Comparison of ENCODE assay signal across 11 mouse cellular contexts in genomic region chr16:35489066-35489718, GRCm38 (mm10). TPM values are rescaled to one million over a fixed set of nuclear protein-coding genes. Genes with fewer than 3 reads are reported as not detected.
DNase-seq lines count a peak whose midpoint lies in the region; ATAC-seq lines count a peak whose summit lies in the region.
"Had no signal": no experiment of that assay in that cellular context is flagged by ENCODE, and none has a peak within 500 bp of the region (broad histone marks: within the 10 kb centered on the region; RNA-seq: fewer than 3 reads in every experiment).

No protein-coding gene starts in this region.

- intact Hi-C loops in heart, postnatal 10 days (cut with DNase I): no loop called here

- H3K9ac ChIP-seq in heart, embryonic 12.5 days: no peak overlapping the region
- H3K9ac ChIP-seq in kidney, embryonic 16.5 days (replicated peaks; ENCODE audit: low read length): peak overlapping the region; percentile 80; the same call in 1 of the 2 replicates
- no peak overlapping the region for H3K9ac ChIP-seq in midbrain, embryonic 15.5 days

- 55% methylated on average over 10 of the region's 10 CpGs for WGBS in heart, embryonic 12.5 days
- WGBS in embryonic facial prominence, embryonic 10.5 days: 50% methylated on average over 10 of the region's 10 CpGs
- WGBS in kidney, embryonic 16.5 days: 36% methylated on average over 10 of the region's 10 CpGs
- 63% methylated on average over 10 of the region's 10 CpGs for WGBS in midbrain, embryonic 15.5 days

- H3K4me3 ChIP-seq in heart, embryonic 12.5 days: peak overlapping the region; percentile 84
- H3K4me3 ChIP-seq in embryonic facial prominence, embryonic 10.5 days: peak overlapping the region; percentile 90
- peak overlapping the region; percentile 84 for H3K4me3 ChIP-seq in kidney, embryonic 16.5 days (ENCODE audit: low read length)
- H3K4me3 ChIP-seq in midbrain, embryonic 15.5 days: peak overlapping the region; percentile 68; the same call in 1 of the 2 replicates

- peaks cover 28% of the 10 kb centered on the region for H3K4me1 ChIP-seq in heart, embryonic 12.5 days (replicated peaks)
- peaks cover 50% of the 10 kb centered on the region for H3K4me1 ChIP-seq in embryonic facial prominence, embryonic 10.5 days
- peaks cover 17% of the 10 kb centered on the region for H3K4me1 ChIP-seq in kidney, embryonic 16.5 days (ENCODE audit: insufficient read depth, low read length)
- peaks cover 26% of the 10 kb centered on the region; the same call in 1 of the 2 replicates for H3K4me1 ChIP-seq in midbrain, embryonic 15.5 days

- no peak for DNase-seq in heart, postnatal 10 days
- no peak for DNase-seq in embryonic facial prominence, embryonic 10.5 days (ENCODE audit: low spot score)
- DNase-seq in spleen, postnatal 36 days (ENCODE audit: low spot score in 2 of 2): no peak
- DNase-seq in spleen, postnatal 10 days (ENCODE audit: low spot score in 2 of 2): no peak
- no peak for DNase-seq in ovary, postnatal 10 days (ENCODE audit: low spot score)
- DNase-seq: gastrocnemius, postnatal 36 days had no signal

- no peaks in the 10 kb centered on the region for H3K27me3 ChIP-seq in heart, embryonic 12.5 days (replicated peaks)
- H3K27me3 ChIP-seq in embryonic facial prominence, embryonic 10.5 days (replicated peaks; ENCODE audit: low read depth, poor library complexity, severe bottlenecking): 0 out of 2 replicates have a peak, but pooled peaks cover 4% of the 10 kb centered on the region
- H3K27me3 ChIP-seq in kidney, embryonic 16.5 days (ENCODE audit: insufficient read depth, low read length): no peaks in the 10 kb centered on the region
- 0 out of 2 replicates have a peak, but pooled peaks cover 5% of the 10 kb centered on the region for H3K27me3 ChIP-seq in midbrain, embryonic 15.5 days (replicated peaks)

- H3K27ac ChIP-seq in heart, embryonic 12.5 days (ENCODE audit: poor library complexity, severe bottlenecking): no peak overlapping the region
- no peak overlapping the region for H3K27ac ChIP-seq in embryonic facial prominence, embryonic 10.5 days (replicated peaks)
- H3K27ac ChIP-seq in kidney, embryonic 16.5 days (ENCODE audit: low read length): no peak overlapping the region
- no peak overlapping the region for H3K27ac ChIP-seq in midbrain, embryonic 15.5 days

- peak overlapping the region; percentile 87 for H3K4me2 ChIP-seq in heart, embryonic 12.5 days
- peak overlapping the region; percentile 84 for H3K4me2 ChIP-seq in kidney, embryonic 16.5 days (replicated peaks; ENCODE audit: low read depth, low read length)
- peak overlapping the region; percentile 86 for H3K4me2 ChIP-seq in midbrain, embryonic 15.5 days

- no peak for ATAC-seq in heart, embryonic 12.5 days (ENCODE audit: insufficient number of reproducible peaks, low FRiP score)
- no peak for ATAC-seq in kidney, embryonic 16.5 days (ENCODE audit: low FRiP score, low TSS enrichment)
- no peak for ATAC-seq in midbrain, embryonic 15.5 days (replicated peaks)

- H3K36me3 ChIP-seq in heart, embryonic 12.5 days: no peaks in the 10 kb centered on the region
- H3K36me3 ChIP-seq in embryonic facial prominence, embryonic 10.5 days (replicated peaks): no peaks in the 10 kb centered on the region
- H3K36me3 ChIP-seq in kidney, embryonic 16.5 days (ENCODE audit: insufficient read depth, low read length): no peaks in the 10 kb centered on the region
- H3K36me3 ChIP-seq in midbrain, embryonic 15.5 days (replicated peaks): no peaks in the 10 kb centered on the region

- H3K9me3 ChIP-seq in heart, embryonic 12.5 days (replicated peaks): no peaks in the 10 kb centered on the region
- H3K9me3 ChIP-seq in embryonic facial prominence, embryonic 10.5 days: no peaks in the 10 kb centered on the region
- no peaks in the 10 kb centered on the region for H3K9me3 ChIP-seq in kidney, embryonic 16.5 days (ENCODE audit: low read length)
- H3K9me3 ChIP-seq in midbrain, embryonic 15.5 days: no peaks in the 10 kb centered on the region

RNA-seq across cellular contexts. Expression of gene Pdia5, which starts 1.5 kb away (rescaled TPM):
- 31.6 and 32.9 TPM in 2 replicates for polyA plus RNA-seq in heart, embryonic 12.5 days (2016; fragmentation: Nextera tagmentation; extraction: Ambion mirVana)
- total RNA-seq in heart, postnatal 10 days (2021): 10 to 100 TPM in 1 of 2 experiments, 1 to 10 TPM in 1; 8.6 to 11.5 TPM
- 23.3 and 23.5 TPM in 2 replicates for polyA plus RNA-seq in embryonic facial prominence, embryonic 10.5 days (2016; fragmentation: Nextera tagmentation; extraction: Ambion mirVana)
- polyA plus RNA-seq in kidney, embryonic 16.5 days (2015; fragmentation: Nextera tagmentation; extraction: Ambion mirVana): 52.5 and 62.0 TPM in 2 replicates
- polyA plus RNA-seq in midbrain, embryonic 15.5 days (2015; fragmentation: Nextera tagmentation; extraction: Ambion mirVana): 12.4 and 13.9 TPM in 2 replicates
- total RNA-seq: CH12.LX; neutrophil, adult 5-6 weeks had no signal

RNA-seq across cellular contexts. Expression of gene Sema5b, which starts 51.8 kb away (rescaled TPM):
- polyA plus RNA-seq in heart, embryonic 12.5 days (2016; fragmentation: Nextera tagmentation; extraction: Ambion mirVana): 2.7 and 3.2 TPM in 2 replicates
- total RNA-seq in heart, postnatal 10 days (2021): 1 to 10 TPM; 1.3 to 1.5 TPM
- polyA plus RNA-seq in embryonic facial prominence, embryonic 10.5 days (2016; fragmentation: Nextera tagmentation; extraction: Ambion mirVana): 9.5 and 16.5 TPM in 2 replicates
- polyA plus RNA-seq in kidney, embryonic 16.5 days (2015; fragmentation: Nextera tagmentation; extraction: Ambion mirVana): 6.4 and 7.3 TPM in 2 replicates
- polyA plus RNA-seq in midbrain, embryonic 15.5 days (2015; fragmentation: Nextera tagmentation; extraction: Ambion mirVana): 25.4 and 27.7 TPM in 2 replicates
- total RNA-seq: neutrophil, adult 5-6 weeks had no signal
